Mouse (Mus musculus) hindbrain, postnatal 0 days (tissue): ENCODE measurements around the gene Pard3. TPM values are rescaled to one million over a fixed set of nuclear protein-coding genes. Genes with fewer than 3 reads are reported as not detected.

Experiments
- ATAC-seq: fragments of 200-750 bp; cut with Nextera tagmentation; 2 replicates; pipeline ENCODE4 v1.8.0; 2017; ENCODE audit warnings: mild to moderate bottlenecking, moderate TSS enrichment, moderate library complexity
- DNase-seq: peaks from one replicate; pipeline ENCODE4 v3.0.0-alpha.2; 2015; ENCODE audit warnings: low spot score
- H3K27ac ChIP-seq: fragments of 300-500 bp; sonication (generic); 2 replicates; pipeline ENCODE4 v1.5.1; 2014; ENCODE audit warnings: mild to moderate bottlenecking
- H3K27me3 ChIP-seq: fragments of 300-500 bp; sonication (generic); 2 replicates; pipeline ENCODE4 v1.6.1; 2014; ENCODE audit warnings: low read length, mixed read lengths; ENCODE audit not compliant: insufficient read depth
- H3K36me3 ChIP-seq: fragments of 300-500 bp; sonication (generic); 2 replicates; pipeline ENCODE4 v1.6.1; 2014; ENCODE audit warnings: low read length, mixed read lengths; ENCODE audit not compliant: insufficient read depth
- H3K4me1 ChIP-seq: fragments of 300-500 bp; sonication (generic); 2 replicates; pipeline ENCODE4 v1.6.1; 2014; ENCODE audit warnings: antibody characterized with exemption, low read length, mixed read lengths; ENCODE audit not compliant: insufficient read depth
- H3K4me2 ChIP-seq: fragments of 300-500 bp; sonication (generic); 2 replicates; pipeline ENCODE4 v1.6.1; 2014; ENCODE audit warnings: low read depth, mild to moderate bottlenecking, low read length, moderate library complexity, mixed read lengths
- H3K4me3 ChIP-seq: fragments of 300-500 bp; sonication (generic); 2 replicates; pipeline ENCODE4 v1.5.1; 2014; ENCODE audit warnings: low read length
- H3K9ac ChIP-seq: fragments of 300-500 bp; sonication (generic); replicated peaks from 2 replicates; pipeline ENCODE4 v1.6.1; 2014; ENCODE audit warnings: mild to moderate bottlenecking, low read length, moderate library complexity, mixed read lengths
- H3K9me3 ChIP-seq: fragments of 300-500 bp; sonication (generic); 2 replicates; pipeline ENCODE4 v1.6.1; 2016; ENCODE audit warnings: low read length, mixed read lengths
- CTCF ChIP-seq: IDR thresholded peaks from 2 replicates; pipeline ENCODE4 v1.5.1; 2016; ENCODE audit warnings: antibody characterized with exemption, control low read depth, low read depth
- WGBS: fragments of 180-500 bp; shearing (Covaris S2); extraction: QIAGEN DNeasy Blood & Tissue Kit; methylation state at CpG from one replicate; pipeline ENCODE4 v1.1.7; 2014; 5-methylcytosine and 5-hydroxymethylcytosine counted together
- polyA plus RNA-seq: library from polyadenylated mRNA; unstranded; fragments of >200 nt; fragmentation: Nextera tagmentation; extraction: Ambion mirVana; gene quantifications from 2 replicates; pipeline ENCODE4 v1.2.1, GENCODE M21; 2015
- total RNA-seq: library from RNA; depleted of rRNA; stranded (reverse); fragments of >200 nt; gene quantifications from 2 replicates; pipeline ENCODE4 v1.2.3, GENCODE M21; 2014

Pard3 gene
- total and polyA plus RNA-seq, 2 experiments from 2014 or later = 11.9 to 29.3 TPM

DNA sequence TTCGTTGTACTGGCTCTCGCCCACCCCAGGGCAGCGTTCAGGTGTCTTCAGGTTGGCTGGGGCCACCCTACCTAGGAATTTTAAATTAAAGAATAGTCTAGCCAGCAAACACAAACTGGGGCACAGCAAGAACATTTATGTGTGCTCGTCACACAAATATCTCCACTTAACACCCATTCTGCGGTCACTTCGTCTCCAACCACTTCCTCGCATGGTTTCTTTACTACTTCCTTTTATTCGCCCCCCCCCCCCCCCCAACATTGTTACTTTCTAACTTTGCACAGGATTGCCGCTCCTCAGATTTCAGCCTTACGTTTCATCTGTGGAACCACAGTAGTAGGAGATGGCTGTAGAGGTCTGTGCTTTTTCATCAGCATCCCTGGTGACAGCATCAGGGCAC, 11.6 kb upstream of the Pard3 start:
- no peak overlapping the region for H3K27ac ChIP-seq
- H3K27me3 ChIP-seq = no peaks in the 10 kb centered on the region
- no peak overlapping the region for H3K9ac ChIP-seq
- H3K4me3 ChIP-seq = no peak overlapping the region
- WGBS = 80% methylated on average over 10 of the region's 10 CpGs
- no peak overlapping the region for H3K4me2 ChIP-seq
- no peak for TF ChIP-seq CTCF
- DNase-seq = no peak
- no peak for ATAC-seq
- H3K36me3 ChIP-seq = no peaks in the 10 kb centered on the region
- H3K9me3 ChIP-seq = no peaks in the 10 kb centered on the region
- no peaks in the 10 kb centered on the region for H3K4me1 ChIP-seq

DNA sequence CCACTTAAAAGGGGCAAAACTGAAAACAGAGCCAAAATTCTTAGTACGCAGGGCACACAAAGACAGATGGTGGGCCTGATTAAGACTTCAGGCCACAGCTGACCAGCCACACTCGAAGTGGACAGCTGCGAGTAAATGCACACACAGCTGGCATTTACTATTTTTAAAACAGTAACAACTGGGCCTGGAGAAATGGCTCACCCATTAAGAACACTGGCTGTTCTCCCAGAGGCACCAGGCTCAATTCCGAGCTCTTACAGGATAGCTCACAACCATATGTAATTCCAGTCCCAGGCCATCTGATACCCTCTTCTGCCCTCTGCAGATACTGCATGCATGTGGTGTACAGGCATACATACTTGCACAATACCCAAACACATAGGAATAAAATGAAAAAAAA, 8.6 kb upstream of the Pard3 start:
- Histone ChIP-seq H3K9me3 (no peaks in the 10 kb centered on the region), H3K36me3 (no peaks in the 10 kb centered on the region), H3K4me3 (no peak overlapping the region), H3K4me2 (no peak overlapping the region), H3K4me1 (no peaks in the 10 kb centered on the region), H3K27me3 (no peaks in the 10 kb centered on the region), H3K27ac (no peak overlapping the region), H3K9ac (no peak overlapping the region)
- peak; percentile 18 for DNase-seq
- WGBS = 55% methylated on average over 4 of the region's 4 CpGs
- ATAC-seq = peak; percentile 53; the same call in 1 of the 2 replicates
- TF ChIP-seq CTCF = no peak

DNA sequence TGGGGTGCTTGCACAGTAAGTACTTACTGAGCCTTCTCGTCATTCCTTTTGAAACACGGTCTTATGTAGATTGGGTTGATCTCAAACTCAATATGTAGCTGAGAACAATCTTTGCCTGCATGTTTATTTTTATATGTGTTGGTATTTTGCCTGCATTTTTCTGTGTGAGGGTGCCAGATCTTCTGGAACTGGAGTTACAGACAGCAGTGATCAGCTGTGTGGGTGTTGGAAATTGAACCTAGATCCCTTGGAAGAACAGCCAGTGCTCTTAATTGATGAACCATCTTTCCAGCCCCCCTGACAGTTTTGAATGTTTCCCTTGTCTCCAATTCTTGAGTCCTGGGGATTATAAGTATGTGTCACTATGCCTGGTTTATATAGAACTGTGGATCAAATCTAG, 4.9 kb upstream of the Pard3 start:
- WGBS = 89% methylated on average over 2 of the region's 2 CpGs
- Histone ChIP-seq H3K9me3 (no peaks in the 10 kb centered on the region), H3K27me3 (no peaks in the 10 kb centered on the region), H3K4me3 (no peak overlapping the region), H3K36me3 (no peaks in the 10 kb centered on the region), H3K27ac (no peak overlapping the region), H3K4me1 (0 out of 2 replicates have a peak, but pooled peaks cover 8% of the 10 kb centered on the region), H3K9ac (no peak overlapping the region), H3K4me2 (no peak overlapping the region)
- no peak for ATAC-seq
- TF ChIP-seq CTCF = no peak
- no peak for DNase-seq

DNA sequence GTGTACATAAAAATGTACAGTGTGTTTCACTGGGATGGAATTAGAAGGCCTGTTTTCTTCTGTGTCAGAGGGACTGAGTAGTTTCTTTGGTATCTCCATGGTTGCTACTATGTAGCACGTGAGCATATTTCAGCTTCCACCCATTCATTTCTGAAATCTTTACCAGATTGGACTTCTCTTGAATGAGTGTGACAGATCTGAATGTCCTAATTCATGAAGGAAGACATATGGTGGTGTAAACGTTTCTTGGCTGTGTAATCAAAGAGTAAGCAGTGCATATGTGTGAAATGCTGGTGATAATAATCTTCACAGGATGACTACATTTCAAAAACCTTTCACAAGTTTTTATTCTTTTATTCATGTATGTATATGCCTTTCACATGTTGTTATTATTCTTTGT, 3.9 kb upstream of the Pard3 start:
- ATAC-seq (no peak), DNase-seq (no peak)
- H3K4me1 ChIP-seq = 0 out of 2 replicates have a peak, but pooled peaks cover 8% of the 10 kb centered on the region
- no peaks in the 10 kb centered on the region for H3K9me3 ChIP-seq
- no peaks in the 10 kb centered on the region for H3K36me3 ChIP-seq
- H3K27me3 ChIP-seq = no peaks in the 10 kb centered on the region
- WGBS = 71% methylated on average over 2 of the region's 2 CpGs
- no peak overlapping the region for H3K27ac ChIP-seq
- no peak overlapping the region for H3K4me2 ChIP-seq
- no peak overlapping the region for H3K9ac ChIP-seq
- TF ChIP-seq CTCF = no peak
- H3K4me3 ChIP-seq = no peak overlapping the region

DNA sequence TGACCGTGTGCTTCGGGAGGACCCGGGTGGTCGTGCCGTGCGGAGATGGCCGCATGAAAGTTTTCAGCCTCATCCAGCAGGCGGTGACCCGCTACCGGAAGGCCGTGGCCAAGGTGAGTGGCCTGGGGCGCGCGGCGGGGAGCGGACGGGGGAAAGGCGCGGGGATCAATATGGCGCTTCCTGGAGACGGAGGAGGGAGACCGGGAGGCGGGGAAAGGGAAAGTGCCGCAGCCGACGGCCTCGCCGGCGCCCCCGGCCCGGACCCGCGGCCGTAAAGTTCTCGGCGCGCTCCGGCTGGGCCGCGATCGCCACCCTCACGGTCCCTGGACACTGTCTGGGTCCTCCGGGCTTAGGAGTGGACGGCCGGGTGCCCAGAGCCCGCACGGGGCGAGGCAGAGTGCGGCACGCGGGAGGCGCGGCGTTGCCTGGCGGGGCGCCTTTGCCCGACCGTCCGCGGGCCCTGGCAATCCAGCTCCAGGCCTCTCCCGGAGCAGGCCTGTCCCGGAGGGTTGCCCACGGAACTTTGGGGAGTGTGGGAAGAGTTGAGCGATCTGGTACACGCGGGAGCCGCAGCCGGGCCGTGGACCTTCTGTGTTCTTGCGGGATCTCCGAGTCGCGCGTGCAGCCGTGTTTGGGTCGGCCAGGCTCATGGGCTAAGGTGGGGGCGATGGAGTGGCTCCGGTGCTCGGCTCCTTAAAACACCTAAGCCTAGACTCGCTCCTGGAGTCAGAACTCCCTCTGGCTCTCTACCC, 844 bp downstream of the Pard3 start:
- Histone ChIP-seq H3K4me3 (peak overlapping the region; percentile 69), H3K9ac (peak overlapping the region; percentile 74), H3K36me3 (no peaks in the 10 kb centered on the region), H3K4me2 (peak overlapping the region; percentile 86), H3K27me3 (no peaks in the 10 kb centered on the region), H3K4me1 (peaks cover 21% of the 10 kb centered on the region; the same call in 1 of the 2 replicates), H3K27ac (peak overlapping the region; percentile 86), H3K9me3 (no peaks in the 10 kb centered on the region)
- ATAC-seq = peak; percentile 58
- 0 out of 2 replicates have a peak, but pooled peaks have one; percentile 22 for TF ChIP-seq CTCF
- peak; percentile 45 for DNase-seq
- WGBS = under 1% methylated on average over 72 of the region's 80 CpGs

DNA sequence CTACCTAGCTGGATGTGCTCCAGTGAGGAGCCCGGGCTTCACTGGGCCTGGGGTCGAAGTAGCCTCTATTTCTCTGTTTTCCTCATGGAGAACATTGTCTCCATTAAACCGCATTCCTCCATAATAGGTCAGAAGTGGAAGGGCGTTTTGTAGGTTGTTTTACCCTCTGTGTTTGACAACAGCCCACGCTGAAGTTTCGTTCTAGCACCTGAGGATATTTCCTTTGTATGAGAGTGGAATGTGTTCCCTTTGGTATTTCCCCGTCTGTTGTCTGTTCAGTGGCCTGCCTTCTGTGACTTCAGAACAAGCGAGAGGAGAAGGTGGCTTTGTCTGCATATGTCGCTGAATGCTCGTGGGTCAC, 1.4 kb downstream of the Pard3 start:
- no peaks in the 10 kb centered on the region for H3K9me3 ChIP-seq
- DNase-seq = no peak
- ATAC-seq = no peak

DNA sequence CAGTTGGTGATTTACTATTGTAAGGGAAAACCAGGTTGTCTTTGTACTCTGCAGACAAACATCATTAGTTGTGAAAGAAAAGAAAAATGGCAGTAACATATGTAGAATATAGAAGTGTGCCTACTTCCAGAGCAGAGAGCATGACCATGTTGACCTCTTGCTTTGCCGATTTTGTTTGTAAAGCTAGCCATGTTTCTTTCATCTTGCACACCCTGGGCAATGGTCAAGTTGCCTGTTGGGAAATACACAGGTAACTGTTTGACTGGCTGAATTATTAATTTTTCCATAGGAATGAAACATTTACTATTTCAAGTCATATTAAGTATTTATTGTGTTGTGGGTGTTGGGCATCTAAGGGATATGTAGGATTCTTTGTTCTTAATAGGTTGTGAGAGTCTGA, 2.1 kb downstream of the Pard3 start:
- Histone ChIP-seq H3K27me3 (no peaks in the 10 kb centered on the region), H3K4me2 (peak overlapping the region; percentile 86), H3K9ac (no peak overlapping the region), H3K27ac (no peak overlapping the region), H3K9me3 (no peaks in the 10 kb centered on the region), H3K36me3 (no peaks in the 10 kb centered on the region), H3K4me3 (peak overlapping the region; percentile 69), H3K4me1 (peaks cover 21% of the 10 kb centered on the region; the same call in 1 of the 2 replicates)
- TF ChIP-seq CTCF = no peak
- ATAC-seq = no peak
- WGBS = 47% methylated on average over 1 of the region's 1 CpGs
- no peak for DNase-seq

More for the DNA sequence above, 1.4 kb downstream of the Pard3 start:
- Histone ChIP-seq H3K27ac (peak overlapping the region; percentile 86; the same call in 1 of the 2 replicates), H3K9ac (peak overlapping the region; percentile 74), H3K4me3 (peak overlapping the region; percentile 69), H3K4me1 (peaks cover 21% of the 10 kb centered on the region; the same call in 1 of the 2 replicates), H3K27me3 (no peaks in the 10 kb centered on the region), H3K36me3 (no peaks in the 10 kb centered on the region), H3K4me2 (peak overlapping the region; percentile 86)
- TF ChIP-seq CTCF = no peak
- WGBS = 2% methylated on average over 10 of the region's 10 CpGs
